Mouse (Mus musculus): ENCODE data around the gene Cntnap2.
A peak's percentile ranks its signal among the peaks of the same experiment; 100 is the strongest.

Cntnap2 gene

GRCm38 (mm10) chr6:46705926-46706325 is 1646.8 kb downstream of the Cntnap2 start:
- peak; percentile 29 for DNase-seq

GRCm38 (mm10) chr6:46716576-46716975 is 1657.4 kb downstream of the Cntnap2 start:
- no peak for DNase-seq

GRCm38 (mm10) chr6:46733794-46734193 is 1674.6 kb downstream of the Cntnap2 start:
- DNase-seq: no peak

- DNase-seq: no peak
Observed at GRCm38 (mm10) chr6:46748448-46748847, 1689.3 kb downstream of the Cntnap2 start.

- no peak for DNase-seq
Observed at GRCm38 (mm10) chr6:46763481-46763880, 1704.3 kb downstream of the Cntnap2 start.

- no peak for DNase-seq
Observed at GRCm38 (mm10) chr6:46774529-46774928, 1715.4 kb downstream of the Cntnap2 start.

- peak; percentile 59 for DNase-seq
Observed at GRCm38 (mm10) chr6:46802264-46803110, 1743.3 kb downstream of the Cntnap2 start.

- DNase-seq: no peak
Observed at GRCm38 (mm10) chr6:46856635-46857034, 1797.5 kb downstream of the Cntnap2 start.

GRCm38 (mm10) chr6:46861076-46861475 is 1801.9 kb downstream of the Cntnap2 start:
- DNase-seq: no peak

GRCm38 (mm10) chr6:46866317-46866716 is 1807.2 kb downstream of the Cntnap2 start:
- DNase-seq: no peak

GRCm38 (mm10) chr6:46886230-46886629 is 1827.1 kb downstream of the Cntnap2 start:
- no peak for DNase-seq

GRCm38 (mm10) chr6:46909167-46909566 is 1850.0 kb downstream of the Cntnap2 start:
- DNase-seq: no peak

GRCm38 (mm10) chr6:46918701-46919274 is 1859.6 kb downstream of the Cntnap2 start:
- DNase-seq: peak; percentile 3

GRCm38 (mm10) chr6:46919973-46920372 is 1860.8 kb downstream of the Cntnap2 start:
- no peak for DNase-seq

GRCm38 (mm10) chr6:46924709-46925108 is 1865.6 kb downstream of the Cntnap2 start:
- no peak for DNase-seq

- DNase-seq: no peak
Observed at GRCm38 (mm10) chr6:46945703-46946102, 1886.5 kb downstream of the Cntnap2 start.

- peak; percentile 76 for DNase-seq
Observed at GRCm38 (mm10) chr6:46961022-46961686, 1902.0 kb downstream of the Cntnap2 start.

GRCm38 (mm10) chr6:46963261-46963660 is 1904.1 kb downstream of the Cntnap2 start:
- no peak for DNase-seq

GRCm38 (mm10) chr6:46963693-46964092 is 1904.5 kb downstream of the Cntnap2 start:
- DNase-seq: no peak

GRCm38 (mm10) chr6:46972640-46973039 is 1913.5 kb downstream of the Cntnap2 start:
- DNase-seq: no peak

GRCm38 (mm10) chr6:46996010-46996602 is 1936.9 kb downstream of the Cntnap2 start:
- no peak for DNase-seq

- peak; percentile 45 for DNase-seq
Observed at GRCm38 (mm10) chr6:47004430-47004829, 1945.3 kb downstream of the Cntnap2 start.

- DNase-seq: no peak
Observed at GRCm38 (mm10) chr6:47012933-47013332, 1953.8 kb downstream of the Cntnap2 start.

Measured in right cerebral cortex, adult 18-20 months (tissue).